Mouse (Mus musculus) kidney, adult 10 weeks (tissue): ENCODE data around the gene Crlf1. TPM values are rescaled to one million over a fixed set of nuclear protein-coding genes. Genes with fewer than 3 reads are reported as not detected.

ENCODE experiments used
- polyA plus RNA-seq: library from polyadenylated mRNA; stranded (reverse); fragments of 350-450 nt; fragmentation: Illumina TruSeq; extraction: RNeasy Lipid Tissue Mini Kit (QIAGEN cat#74804); gene quantifications from one replicate; pipeline ENCODE4 v1.2.3, GENCODE M21; 2014; ENCODE audit warnings: low read depth, low replicate concordance

Gene Crlf1
- not detected for polyA plus RNA-seq

DNA sequence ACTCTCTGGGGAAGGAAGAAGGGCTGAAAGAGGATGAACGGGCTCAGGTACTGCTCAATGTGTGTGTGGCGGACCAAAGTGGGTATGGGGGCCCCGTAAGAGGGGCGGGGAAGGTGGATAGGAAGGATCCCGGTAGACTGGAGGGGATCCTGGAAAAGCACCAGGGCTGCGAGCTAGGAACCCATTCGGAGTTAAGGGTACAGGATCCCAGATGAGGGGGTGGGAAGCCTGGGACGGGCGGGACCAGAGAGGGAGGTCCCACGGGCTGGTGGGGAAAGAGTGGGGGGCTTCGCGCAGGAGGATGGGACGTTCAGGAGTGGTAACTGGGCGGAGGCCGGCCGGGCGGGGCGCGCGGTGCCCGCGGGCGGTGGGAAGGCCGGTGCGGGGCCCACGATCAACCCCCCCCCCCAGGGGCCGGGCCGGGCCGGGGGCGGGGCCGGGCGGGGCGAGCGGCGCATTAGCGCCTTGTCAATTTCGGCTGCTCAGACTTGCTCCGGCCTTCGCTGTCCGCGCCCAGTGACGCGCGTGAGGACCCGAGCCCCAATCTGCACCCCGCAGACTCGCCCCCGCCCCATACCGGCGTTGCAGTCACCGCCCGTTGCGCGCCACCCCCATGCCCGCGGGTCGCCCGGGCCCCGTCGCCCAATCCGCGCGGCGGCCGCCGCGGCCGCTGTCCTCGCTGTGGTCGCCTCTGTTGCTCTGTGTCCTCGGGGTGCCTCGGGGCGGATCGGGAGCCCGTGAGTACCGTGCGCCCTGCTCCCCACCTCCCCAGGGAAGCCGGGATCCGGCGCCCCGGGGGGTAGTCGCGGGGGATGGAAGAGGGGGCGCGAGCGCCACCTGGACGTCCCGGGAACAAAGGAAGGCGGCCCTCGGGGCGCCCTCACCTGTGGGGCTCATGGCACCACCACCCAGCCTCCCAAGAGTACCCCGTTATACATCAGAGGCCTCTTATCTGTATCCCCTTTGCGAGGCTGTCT, at the start of gene Crlf1:
Gene Crlf1 (plus strand): TSS at position 495 of the 977 bp plus-strand sequence.

DNA sequence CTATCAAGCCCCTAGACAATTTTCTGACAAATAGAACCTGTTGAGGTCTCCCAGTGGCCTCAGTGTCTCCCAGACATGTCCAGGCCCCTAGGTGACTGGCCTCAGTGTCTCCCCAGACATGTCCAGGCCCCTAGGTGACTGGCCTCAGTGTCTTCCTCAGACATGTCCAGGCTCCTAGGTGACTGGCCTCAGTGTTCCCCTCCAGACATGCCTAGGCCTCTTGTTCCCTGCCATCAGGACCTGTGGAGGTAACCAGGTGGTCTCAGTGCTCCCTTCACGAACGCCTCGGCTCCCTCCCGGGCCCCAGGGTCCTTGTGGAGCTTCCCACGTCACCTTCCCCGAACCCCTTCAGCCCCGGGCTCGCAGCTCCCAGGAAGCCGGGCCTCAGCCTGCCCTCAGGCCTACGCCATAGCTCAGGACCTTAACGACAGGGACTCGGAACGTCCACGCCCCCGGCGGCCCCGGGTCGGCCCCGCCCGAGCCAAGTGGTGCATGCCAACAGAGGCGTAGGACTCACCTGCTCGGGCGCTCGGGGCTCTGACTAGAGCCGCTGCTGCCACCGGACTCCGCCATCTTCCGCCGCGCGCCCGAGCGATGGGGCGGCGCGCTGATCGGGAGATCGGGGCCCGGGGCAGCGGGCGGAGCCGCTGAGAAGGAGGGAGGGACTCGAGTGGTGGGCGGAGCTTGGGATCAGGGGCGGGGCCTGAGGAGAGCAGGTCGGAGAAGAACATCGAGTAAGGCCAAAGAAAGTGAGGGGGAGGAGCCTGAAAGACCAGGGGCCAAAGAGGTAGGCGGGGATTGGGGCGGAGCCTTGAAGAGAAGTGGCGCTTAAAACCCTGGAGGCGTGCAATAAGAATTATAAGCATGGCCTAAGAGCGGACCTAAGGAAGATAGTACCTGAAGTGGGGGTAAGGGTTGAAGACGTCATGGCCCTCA, 16.4 kb upstream of the Crlf1 start, which contains the start of gene Klhl26:
Gene Klhl26 (minus strand): TSS at position 636 of the 936 bp plus-strand sequence.

DNA sequence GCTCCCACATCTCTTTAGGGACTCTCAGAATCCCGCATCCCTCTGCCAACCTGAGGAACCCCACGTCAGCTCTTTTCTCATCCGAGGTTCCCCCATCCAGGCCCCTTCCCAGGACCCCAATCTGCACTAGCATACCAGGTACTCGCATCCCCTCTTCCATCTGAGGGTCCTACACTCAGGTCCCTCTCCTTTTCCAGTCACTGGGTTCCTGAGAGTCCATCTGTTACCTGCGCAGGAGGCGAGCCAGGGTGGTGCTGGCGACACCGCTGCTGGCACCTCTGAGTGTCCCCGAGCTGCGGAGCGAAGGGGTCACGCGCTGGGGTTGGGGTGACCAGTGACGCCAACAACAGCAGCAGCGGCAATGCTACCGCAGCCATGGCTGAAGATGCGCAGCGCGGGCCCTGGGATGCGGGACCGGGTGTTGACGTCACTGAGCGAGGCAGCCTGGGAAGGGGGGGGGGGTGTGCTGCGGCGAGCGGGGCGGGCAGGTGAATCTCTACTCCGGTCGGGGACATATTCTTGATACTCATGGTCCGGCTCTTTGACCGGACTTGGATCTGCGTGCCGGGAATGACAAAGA, 5.9 kb upstream of the Crlf1 start, which contains the start of gene Tmem59l:
Gene Tmem59l (minus strand): TSS at position 418 of the 580 bp plus-strand sequence.

DNA sequence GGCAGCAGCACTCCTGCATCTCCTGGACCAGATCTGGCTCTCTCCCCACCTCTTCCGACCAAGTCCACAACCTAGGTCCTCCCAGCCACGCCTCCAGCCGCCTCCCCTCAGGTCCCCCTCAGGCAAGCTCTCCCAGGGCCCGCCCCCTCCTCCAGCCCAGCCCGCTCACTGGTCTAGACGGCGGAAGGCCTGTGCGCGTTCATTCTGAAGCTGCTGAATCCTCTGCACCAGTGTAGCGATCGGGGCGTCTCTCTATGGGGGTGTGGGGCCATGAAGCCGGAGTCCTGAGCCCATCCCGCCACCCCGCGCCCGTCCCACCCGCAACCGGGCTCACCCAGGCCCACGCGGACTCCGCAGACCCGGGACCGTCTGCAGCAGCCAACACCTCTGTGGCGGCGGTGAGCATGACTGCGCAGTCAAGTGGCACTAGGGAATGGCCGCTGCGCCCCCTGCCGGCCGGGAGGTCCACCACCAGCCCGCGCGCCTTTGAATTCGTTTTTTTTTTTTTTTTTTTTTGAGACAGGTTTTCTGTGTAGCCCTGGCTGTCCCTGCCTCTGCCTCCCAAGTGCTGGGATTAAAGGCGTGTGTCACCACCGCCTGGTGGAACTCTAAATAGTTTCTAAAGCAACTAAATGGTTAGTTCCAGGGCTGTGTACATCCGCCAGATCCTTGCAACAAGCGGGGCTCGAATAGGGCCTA, 13.5 kb downstream of the Crlf1 start, which contains the start of gene Rex1bd:
Gene Rex1bd (minus strand): TSS at position 425 of the 699 bp plus-strand sequence.

DNA sequence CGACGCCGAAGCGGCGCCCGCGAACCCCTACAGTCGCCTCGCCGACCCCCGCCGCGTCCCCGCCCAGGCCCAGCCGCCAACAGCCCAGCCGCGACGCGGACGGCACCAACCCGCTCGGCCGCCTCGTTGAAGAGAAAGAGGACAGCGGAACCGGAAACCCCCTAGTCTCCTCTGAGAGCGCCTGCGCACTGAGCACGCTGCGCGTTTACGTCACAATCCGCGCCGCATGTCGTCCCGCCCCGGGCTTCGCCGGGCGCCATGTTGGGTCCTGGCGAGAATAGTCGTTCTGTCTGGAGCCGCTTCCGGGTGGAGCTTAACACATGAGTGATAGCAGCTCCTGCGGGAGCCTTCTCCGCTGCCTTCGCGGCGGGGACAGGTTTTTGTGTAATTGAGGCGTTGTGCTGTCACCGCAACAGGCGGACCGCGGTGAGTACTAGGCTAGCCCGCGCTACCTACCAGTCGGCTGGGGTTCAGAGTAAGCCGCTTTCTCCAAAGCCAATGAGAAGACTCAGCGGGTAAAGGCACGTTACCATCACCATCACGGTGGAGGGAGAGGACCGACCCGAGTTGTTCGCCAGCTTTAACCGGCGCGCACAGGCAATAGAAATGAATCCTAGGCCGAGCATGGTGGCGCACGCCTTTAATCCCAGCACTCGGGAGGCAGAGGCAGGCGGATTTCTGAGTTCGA, 17.4 kb downstream of the Crlf1 start, which contains the start of gene Uba52:
Gene Uba52 (minus strand): TSS at position 574 of the 688 bp plus-strand sequence.

DNA sequence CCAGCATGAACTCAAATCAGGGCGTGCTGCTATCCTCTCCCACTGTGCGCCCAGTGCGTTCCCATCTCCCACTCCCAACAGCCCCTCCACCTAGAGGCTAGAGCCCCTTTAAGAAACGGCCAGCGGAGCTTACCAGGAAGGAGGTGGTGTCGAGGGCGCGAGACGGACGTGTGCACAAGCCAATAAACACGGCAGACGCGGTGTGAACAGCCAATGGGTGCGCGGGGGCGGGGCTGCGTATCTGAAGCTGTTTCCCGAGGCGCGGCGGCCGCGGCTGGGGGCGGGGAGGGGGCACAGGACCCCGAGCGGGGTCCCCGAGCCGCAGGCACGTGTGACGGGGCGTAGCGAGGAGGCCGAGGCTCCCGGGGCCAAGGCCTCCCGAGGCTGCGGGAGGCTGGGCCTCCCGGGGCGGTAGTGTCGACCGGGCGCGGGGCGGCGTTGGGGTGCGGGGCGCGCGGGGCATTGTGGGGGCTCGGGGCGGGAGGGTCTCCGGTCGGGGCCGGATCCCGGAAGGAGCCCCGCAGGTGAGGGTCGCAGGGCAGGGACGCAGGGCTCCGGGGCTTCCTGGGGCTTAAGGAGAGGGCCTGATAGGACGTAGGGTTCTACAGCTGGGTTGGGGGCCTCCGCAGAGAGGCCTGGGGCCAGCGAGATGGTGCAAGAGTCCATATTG, 34.7 kb downstream of the Crlf1 start, which contains the start of the genes Fkbp8 and Kxd1:
Gene Fkbp8 (plus strand): TSS at position 213 of the 670 bp plus-strand sequence.
Gene Kxd1 (minus strand): TSS at position 445 of the 670 bp plus-strand sequence.

DNA sequence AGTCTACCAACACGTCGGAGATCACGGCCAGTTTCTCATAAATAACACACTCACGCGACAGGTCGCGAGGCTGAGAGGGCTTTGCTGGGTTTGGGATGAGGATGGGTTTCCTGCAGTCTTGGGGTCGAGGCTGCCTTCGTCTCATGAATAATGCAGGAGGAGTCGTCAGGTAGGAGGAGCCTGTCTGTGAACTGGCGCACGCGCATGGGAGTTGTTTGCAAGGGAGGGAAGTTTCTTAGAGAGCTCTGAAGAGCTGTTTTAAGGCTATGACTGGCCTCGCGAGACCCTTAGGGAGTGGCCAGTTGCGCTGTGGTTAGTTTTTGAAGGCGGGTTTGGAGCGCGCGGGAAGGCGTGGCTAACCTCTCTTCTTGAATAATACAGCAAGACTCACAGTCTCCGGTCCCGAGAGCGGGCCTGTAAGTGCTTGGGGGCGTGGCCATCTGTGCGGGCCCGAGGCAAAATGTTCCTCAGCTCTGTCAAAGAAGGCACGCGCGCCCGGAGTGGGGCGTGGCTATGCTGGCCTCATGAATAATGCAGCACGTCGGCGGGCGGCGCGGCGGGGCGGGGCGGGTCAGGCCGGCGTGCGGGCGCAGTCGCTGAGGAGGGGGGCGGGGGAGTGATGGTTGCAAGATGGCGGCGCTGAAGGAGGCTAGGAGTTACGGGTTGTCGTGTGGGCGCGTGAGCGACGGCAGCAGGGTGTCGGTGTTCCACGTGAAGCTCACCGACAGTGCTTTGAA, 46.3 kb downstream of the Crlf1 start, which contains the start of gene Ell:
Gene Ell (plus strand): TSS at position 381 of the 737 bp plus-strand sequence.

Other genes with a start within 250 kb of the Crlf1 start
- not detected for gene Homer3, start 210.3 kb upstream of the Crlf1 start, polyA plus RNA-seq
- 2.9 TPM for gene Ddx49, start 190.7 kb upstream of the Crlf1 start, polyA plus RNA-seq
- 0.65 TPM for gene Cope, start 190.6 kb upstream of the Crlf1 start, polyA plus RNA-seq
- gene Cers1, start 177.4 kb upstream of the Crlf1 start, polyA plus RNA-seq = not detected
- not detected for gene Gdf1, start 163.3 kb upstream of the Crlf1 start, polyA plus RNA-seq
- gene Upf1, start 139.9 kb upstream of the Crlf1 start, polyA plus RNA-seq = 1.9 TPM
- not detected for gene Comp, start 119.6 kb upstream of the Crlf1 start, polyA plus RNA-seq
- 0.93 TPM for gene Crtc1, start 53.6 kb upstream of the Crlf1 start, polyA plus RNA-seq
- gene Klhl26, start 16.2 kb upstream of the Crlf1 start, polyA plus RNA-seq = 2.1 TPM
- not detected for gene Tmem59l, start 5.8 kb upstream of the Crlf1 start, polyA plus RNA-seq
- 0.77 TPM for gene Rex1bd, start 13.6 kb downstream of the Crlf1 start, polyA plus RNA-seq
- 2.4 TPM for gene Uba52, start 17.6 kb downstream of the Crlf1 start, polyA plus RNA-seq
- gene Fkbp8, start 34.6 kb downstream of the Crlf1 start, polyA plus RNA-seq = 2.8 TPM
- gene Kxd1, start 34.8 kb downstream of the Crlf1 start, polyA plus RNA-seq = 9.4 TPM
- gene Ell, start 46.3 kb downstream of the Crlf1 start, polyA plus RNA-seq = 0.32 TPM
- not detected for gene Isyna1, start 101.2 kb downstream of the Crlf1 start, polyA plus RNA-seq
- gene Ssbp4, start 115.7 kb downstream of the Crlf1 start, polyA plus RNA-seq = not detected
- gene Lrrc25, start 123.0 kb downstream of the Crlf1 start, polyA plus RNA-seq = not detected
- not detected for gene Gdf15, start 139.3 kb downstream of the Crlf1 start, polyA plus RNA-seq
- gene Pgpep1, start 167.2 kb downstream of the Crlf1 start, polyA plus RNA-seq = 45.6 TPM
- not detected for gene Lsm4, start 180.1 kb downstream of the Crlf1 start, polyA plus RNA-seq
- gene Jund, start 205.8 kb downstream of the Crlf1 start, polyA plus RNA-seq = 16.3 TPM
- not detected for gene Iqcn, start 210.3 kb downstream of the Crlf1 start, polyA plus RNA-seq
- gene Gm3336, start 225.4 kb downstream of the Crlf1 start, polyA plus RNA-seq = not detected
- 1.3 TPM for gene Pde4c, start 230.6 kb downstream of the Crlf1 start, polyA plus RNA-seq